Mouse (Mus musculus): ENCODE measurements at regions not wholly inside any gene's neighbourhood (a gene's known extent, or its start where the extent isn't known, plus 50 kb on each side); places are given as distances from the start of the nearest gene placed in this dataset.

DNA sequence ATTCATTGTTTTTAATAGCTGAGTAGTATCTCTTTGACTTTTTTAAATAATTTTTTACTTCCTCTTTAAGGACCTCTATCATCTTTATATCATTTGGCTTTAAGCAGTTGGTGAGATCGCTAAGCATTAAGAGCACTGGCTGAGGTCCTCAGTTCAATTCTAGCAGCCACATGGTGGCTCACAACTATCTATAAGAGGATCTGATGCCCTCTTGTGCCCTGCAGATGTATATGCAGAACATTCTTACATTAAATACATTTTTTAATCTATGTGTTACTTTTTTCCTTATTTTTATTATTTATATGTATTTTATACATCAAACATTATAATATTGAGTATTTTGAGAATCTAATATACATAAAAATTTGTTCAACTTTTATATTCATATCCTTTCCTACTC is 119.3 kb downstream of the Efhb start:
- TF ChIP-seq POLR2A (IDR thresholded peaks at IDR 0.05; ENCODE audit: low read depth, low read length): no peak
- TF ChIP-seq RAD21 (IDR thresholded peaks at IDR 0.05; ENCODE audit: low read depth, low read length): peak; percentile 19

All from CH12.LX (cell line).